Mouse (Mus musculus) erythroblast, adult 5-6 weeks (primary cell): Measurements from ENCODE around the gene Tfip11. TPM values are rescaled to one million over a fixed set of nuclear protein-coding genes. Genes with fewer than 3 reads are reported as not detected.

Experiments
- ATAC-seq: replicated peaks from 2 replicates; pipeline ENCODE4 v1.8.0; 2016; ENCODE audit warnings: moderate number of reproducible peaks, mild to moderate bottlenecking, moderate TSS enrichment, inconsistent platforms; ENCODE audit not compliant: poor library complexity, low FRiP score, severe bottlenecking
- total RNA-seq, 2 experiments: library from RNA; stranded (forward) in 1 of 2; stranded (reverse) in 1 of 2; fragments of 150-400 nt in 1 of 2; fragments of 200-764, 138-1000 nt in 1 of 2; gene quantifications; 2 replicates each; pipeline versions ENCODE4 v1.2.3 to v1.2.4; 2015 to 2017; ENCODE audit warnings: low replicate concordance in 2 of 2

Gene Tfip11
- total RNA-seq, 2 experiments from 2014 or later, result 3.5 to 3.9 TPM

DNA sequence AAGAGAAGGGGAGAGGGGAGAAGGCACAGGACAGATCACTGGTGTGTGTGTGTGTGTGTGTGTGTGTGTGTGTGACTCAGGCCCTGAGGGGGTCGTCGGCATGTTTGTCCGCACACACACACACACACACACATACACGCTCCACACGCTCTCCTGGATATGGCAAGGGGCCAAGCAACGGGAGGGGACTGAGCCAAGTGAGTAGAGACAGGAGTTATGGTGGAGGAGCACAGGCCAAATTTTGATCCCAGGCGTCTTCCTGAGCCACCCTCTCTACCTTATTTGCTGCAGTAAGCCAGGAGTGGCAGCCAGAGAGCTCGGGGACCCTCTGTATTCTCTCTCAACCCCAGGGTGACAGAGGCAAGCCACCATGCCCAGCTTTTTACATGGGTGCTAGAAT is 36.9 kb upstream of the Tfip11 start:
- ATAC-seq, result no peak

DNA sequence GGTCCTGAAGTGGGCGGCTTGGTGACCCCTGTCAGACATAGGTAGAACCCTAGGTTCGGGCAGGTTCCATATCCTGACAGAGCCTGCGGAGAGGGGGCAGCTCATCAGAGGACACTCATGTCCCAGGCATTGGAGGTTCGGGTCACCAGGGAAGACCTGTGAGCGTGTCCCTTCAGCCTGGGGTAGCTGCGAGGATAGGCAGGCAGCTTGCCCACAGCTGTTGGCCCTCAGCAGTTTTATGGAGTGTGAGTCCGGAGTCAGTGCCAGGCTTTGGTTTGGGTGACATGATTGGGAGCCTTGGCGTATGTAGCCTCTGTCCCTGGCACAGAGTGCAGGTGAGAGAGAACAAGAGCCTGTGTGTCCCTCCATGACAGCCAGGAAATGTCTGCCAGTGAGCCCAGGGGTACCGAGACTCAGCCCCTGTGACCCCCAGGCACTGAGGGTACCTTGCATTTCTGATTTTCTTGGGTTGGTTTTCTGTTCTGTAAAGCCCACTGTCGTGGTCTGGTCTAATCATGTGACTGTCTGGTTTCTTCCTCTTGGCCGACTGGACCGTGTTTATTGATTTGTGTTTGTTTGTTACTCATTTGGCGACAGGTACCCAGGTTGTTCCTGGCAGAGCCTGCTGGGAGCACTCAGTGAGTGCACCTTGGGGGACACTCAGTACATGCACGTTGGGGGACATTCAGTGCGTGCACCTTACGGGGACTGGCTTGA is 36.2 kb upstream of the Tfip11 start:
- no peak for ATAC-seq

DNA sequence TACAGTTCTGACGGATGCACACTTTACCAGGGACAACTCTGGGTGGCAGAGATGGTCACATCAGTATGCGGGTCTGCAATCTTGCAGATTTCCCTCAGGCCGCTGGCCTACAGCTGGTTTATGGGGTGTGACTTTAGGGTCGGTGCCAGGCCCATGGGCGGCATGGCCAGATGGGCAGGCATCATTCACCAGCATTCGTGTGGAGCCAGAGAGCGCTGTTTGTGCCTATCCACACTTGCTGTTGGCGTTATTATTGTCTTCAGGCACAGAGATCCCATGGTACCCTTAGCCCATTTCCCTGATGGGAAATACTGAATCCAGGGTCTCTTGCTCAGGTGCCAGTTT is 35.6 kb upstream of the Tfip11 start:
- ATAC-seq, result no peak

DNA sequence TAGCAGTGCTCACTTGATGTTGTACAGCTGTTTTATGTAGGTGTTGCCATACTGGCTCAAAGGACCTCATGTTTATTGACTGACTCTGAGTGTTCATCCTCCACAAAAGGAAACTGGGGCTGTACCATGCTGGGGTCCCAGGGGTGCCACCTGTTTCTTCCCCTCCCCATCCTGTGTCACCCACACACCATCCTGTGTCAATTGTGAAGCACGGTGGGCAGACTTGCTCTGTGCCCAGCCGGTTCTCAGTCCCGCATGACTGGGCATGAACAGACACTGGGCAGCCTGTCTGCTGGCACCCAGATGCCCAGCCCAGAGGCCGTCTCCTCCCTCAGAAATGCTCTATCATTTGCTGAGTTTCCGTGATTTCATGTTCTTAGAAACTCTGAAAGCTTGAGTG is 34.3 kb upstream of the Tfip11 start:
- ATAC-seq, result no peak

DNA sequence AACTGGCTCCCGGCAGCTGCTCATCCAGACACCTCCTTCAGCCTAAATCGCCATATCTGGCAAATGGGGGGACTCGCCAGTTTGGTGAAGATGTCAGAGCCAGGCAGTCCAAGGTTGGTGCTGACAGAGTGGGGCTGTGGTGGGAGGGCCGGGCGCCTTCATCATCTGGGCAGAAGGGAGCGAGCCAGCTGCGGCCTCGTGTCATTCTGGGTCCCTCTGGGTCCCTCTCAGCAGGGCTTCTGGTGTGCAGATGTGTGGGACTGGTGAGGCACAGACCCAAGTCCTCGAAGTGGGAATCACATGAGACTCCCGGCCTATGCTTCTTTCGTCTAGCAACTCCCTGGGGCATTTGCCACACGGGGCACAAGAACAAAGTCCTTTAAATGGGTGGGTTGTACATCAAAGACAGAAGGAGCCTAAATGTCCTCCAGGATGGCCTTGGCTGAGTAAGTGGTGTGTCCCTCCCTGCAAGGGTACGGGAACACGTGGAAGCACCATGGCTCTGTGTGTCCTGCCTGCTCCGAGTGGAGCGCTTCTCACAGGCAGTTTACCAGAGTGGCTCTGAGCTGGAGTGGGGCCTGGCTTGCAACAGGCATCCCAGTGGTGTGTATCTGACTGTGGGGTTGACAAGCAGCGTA is 33.7 kb upstream of the Tfip11 start:
- ATAC-seq, result no peak

DNA sequence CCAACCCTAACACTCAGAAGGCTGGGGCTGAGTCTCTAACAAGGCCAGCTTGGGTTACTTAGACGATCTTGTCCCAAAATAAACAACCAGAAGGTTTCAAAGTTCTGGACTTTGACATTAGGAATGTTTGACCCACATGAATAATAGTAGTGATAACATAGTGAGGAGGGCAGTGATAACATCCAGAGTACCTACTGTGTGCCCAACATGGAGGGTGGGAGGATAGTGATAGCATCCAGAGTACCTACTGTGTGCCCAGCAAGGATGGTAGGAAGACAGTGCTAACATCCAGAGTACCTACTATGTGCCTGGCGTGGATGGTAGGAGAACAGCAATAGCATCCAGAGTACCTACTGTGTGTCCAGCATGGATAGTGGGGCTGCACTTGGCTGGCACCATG is 32.4 kb upstream of the Tfip11 start:
- ATAC-seq, result no peak

DNA sequence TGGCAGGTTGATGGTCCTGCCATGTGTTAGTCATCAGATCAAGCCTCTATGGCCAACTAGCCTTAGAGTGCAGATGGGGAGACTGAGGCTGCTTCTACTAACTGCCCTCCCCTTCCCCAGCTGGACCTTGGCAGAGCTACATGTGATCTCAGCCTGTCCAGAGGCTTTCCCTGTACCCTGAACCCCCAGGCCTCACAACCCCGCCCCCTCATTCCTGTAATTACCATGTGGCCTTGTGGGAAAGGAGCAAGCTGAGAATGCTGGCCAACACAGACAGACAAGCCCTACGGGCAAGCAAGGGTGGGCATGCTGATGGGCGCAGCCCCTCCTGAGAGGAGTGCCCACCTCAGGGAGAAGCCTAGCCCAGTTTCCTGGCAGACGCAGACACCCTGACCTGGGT is 31.5 kb upstream of the Tfip11 start:
- ATAC-seq, result no peak

DNA sequence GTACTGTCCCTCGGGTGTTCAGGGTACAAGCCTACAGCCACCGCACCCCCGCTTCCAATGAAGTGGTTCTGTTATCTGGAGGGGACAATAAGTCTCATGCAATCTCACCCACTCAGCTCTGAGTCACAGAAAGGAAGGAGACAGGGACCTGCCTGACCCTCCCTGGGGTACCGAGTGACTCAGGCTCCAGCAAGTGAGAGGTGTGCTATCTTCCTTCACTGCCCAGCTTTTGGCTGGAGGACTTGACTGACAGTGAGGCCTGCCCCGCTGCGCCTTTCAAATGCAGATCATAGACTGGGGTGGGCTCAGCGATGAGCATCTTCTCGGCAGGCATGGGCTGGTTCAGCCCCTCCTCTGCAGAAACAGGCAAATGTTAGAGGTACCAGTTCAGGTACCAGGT is 31.0 kb upstream of the Tfip11 start:
- ATAC-seq, result no peak

DNA sequence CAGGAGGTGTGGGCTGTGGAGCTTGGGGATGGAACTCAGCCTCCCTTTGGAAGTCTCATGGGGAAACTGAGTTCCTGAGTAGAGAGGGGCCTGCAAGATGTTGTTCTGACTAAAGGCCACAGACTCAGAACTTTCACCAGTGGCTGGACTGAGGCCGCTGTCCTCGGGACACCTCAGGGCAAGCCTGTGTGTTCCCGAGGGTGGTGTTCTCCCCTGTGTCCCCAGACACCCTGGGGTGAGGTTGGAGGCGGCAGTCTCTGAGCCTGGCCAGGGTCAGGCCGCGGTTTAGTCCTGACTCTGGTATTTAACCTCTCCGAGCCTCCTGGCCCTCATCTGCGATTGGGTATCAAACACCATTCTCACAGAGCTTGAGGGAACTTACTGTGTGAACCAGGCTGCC is 30.6 kb upstream of the Tfip11 start:
- ATAC-seq, result no peak

DNA sequence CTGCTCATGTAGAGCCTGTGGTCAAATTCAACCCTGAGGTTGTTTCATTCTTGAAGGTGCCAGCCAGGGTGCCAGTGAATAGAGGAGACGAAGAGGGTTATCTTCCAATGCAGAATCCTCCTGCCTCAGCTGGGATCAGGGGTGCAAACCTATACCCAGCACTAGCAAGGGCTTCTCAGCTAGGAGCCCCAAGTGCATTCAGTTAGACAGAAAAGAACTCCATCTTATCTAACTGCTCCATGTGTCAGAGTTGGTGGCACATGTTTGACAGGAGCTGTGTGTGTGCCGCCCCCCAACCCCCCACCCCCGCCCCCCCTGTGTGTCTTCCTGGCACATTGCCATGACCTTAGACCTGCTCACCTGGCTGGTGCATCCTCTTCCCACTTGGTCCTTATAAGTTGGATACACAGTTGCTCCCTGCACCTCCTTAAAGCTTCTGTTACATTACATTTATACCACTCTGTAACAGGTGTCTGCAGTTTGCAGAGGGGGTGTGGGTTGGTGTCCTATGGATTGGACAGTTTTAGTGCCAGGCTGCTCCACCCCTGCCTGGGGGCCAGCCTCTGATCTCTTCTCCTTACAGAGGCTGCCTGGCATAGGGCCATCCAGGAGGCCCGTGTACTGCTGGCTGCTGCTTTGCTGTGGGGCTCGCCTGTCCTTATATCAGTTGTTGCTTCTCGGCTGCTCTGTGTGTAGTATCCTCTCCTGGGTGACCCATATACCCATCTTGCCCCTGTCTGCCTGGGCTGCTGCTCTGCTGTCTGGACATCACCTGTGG is 29.6 kb upstream of the Tfip11 start:
- 0 out of 2 replicates have a peak, but pooled peaks have one; percentile 27 for ATAC-seq

DNA sequence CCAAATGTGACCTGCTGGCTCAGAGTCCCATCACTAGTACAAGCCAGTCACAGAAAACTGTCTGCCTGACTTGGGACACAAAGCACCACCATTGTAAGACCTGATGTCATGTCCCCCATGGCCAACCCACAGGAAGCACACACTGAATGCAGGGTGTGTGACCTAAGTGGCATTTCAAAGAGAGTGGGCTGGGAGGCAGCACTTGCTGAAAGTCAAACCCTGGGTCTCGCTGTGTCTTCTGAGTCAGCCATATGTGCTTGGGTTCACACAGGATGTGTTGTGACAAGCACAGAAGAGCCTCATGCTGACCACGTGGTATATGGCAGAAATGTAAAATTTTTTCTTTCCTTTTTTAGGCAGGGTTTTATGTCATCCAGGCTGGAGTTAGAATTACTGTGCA is 28.9 kb upstream of the Tfip11 start:
- no peak for ATAC-seq

DNA sequence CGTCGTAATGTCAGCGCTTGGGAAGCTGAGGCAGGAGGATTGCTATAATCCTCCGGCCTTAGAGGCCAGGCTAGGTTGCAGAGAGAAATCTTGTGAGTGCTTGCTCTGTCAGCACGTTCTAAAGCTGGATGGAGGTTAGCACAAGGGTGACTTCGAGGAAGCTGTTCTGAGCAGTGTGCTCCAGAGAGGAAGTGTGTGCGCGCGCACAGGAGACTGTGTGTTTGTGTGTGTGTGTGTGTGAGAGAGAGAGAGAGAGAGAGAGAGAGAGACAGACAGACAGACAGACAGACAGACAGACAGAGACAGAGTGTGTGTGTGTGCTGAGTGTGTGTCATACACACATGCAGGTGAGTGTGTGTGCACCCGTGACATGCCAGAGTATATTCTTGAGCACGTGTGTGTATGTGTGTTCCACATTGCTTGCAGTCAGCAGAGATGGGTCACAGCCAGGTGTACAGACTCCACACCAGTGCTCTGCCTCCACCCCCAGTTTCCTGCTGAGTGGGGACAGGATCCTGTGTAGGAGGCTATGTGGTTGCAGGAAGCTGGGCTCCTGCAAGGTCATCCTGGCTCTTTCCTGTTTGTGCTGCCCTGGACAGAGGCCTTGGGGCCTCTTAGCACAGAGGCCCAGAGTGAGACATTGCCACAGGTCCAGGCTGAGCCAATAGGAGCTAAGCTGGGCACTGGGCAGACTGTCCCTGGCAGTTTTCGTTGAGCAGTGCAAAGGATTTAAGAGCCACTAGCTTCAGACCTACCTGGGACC is 27.8 kb upstream of the Tfip11 start:
- no peak for ATAC-seq

DNA sequence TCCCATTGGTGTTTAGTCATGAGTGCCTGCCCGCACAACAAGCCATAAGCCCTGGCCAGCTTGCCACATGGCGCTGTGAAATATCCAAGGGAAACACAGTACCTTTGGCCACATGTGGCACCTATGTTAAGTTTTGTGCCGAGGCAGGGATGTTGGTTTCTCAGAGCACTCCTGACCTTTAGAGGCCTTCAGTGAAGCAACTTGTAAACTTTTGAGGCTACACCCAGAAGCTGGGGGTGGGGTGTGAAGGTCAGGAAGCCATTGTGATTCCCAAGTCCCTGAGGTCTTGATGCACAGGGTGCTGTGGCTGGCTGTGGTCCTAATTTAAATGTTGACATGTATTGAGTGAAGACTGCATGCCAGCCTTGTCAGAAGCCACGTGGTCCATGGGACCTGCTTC is 26.8 kb upstream of the Tfip11 start:
- no peak for ATAC-seq

DNA sequence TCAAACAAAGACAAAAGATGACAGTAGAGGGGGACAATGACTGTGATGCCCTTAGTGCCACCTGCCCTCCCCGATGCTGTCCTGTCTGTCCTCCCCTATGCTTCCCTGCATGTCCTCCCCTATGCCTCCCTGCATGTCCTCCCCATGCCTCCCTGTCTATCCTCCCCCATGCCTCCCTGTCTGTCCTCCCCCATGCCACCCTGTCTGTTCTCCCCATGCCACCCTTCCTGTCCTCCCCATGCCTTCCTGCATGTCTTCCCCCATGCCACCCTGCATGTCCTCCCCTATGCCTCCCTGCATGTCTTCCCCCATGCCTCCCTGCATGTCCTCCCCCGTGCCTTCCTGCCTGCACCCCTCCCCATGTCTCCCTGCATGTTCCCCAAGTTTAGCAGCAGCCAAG is 26.0 kb upstream of the Tfip11 start:
- ATAC-seq, result no peak

DNA sequence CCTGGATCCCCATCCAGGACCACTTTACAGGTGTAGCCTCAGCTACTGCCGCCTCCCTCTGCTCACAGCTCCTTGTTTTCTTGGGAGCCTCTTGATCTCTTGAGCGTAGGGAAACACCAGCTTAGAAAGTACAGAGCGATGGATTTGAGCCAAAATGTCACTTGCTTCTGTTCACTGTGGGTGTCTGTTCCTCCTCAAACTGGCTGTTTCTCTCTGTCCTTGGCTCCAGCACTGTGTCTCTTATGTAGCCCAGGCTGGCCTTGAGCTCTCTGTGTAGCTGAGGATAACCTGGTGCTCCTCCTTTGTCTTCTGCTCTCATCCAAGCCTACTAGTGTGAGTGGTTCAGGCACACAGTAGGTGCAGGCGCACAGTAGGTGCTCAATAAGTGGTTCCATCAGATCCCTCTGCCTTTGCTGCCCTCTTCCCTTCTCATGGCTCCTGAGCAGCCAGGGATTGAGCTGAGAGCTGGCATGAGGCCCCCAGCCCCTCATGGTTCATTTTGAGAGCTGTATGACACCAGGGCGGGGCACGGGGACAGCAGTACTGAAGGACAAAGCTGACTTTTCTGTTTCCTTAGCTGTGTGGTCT is 25.3 kb upstream of the Tfip11 start:
- no peak for ATAC-seq

DNA sequence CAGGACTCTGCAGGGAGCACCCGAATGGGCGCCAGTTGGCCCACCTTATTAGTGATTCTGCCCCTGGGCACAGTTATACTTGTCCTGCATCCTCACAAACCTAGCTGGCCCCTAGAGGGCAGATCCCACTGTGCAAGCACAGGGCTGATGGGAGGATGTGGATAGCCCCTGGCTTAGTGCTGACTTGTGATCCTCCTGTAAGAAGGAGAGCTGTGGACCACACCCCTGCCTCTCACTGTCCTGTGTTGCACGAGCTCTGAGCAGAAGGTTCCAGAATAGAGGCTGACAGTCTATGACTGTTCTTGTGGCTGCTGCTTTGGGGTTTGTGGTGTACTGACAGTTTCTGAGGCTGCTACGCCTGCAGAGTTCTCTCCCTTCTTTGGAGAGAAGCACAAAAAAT is 24.5 kb upstream of the Tfip11 start:
- ATAC-seq, result no peak

DNA sequence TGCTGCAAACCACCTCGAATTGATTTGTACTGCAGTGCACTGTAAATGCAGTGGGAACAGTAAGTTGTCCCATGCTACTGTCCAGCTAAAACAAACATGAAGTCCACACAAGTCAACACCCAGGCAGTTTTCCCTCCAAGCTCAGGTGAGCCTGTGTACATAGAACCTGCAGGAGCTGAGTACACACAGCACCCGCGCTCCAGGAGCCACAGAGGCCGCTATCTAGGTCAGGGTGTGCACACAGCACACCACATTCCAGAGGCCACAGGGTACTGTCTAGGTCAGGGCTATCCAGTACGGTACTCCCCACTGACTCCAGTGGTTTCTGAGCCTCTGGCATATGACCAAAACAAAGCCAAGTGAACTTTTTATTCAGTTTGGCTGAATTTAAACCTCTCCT is 23.8 kb upstream of the Tfip11 start:
- ATAC-seq, result no peak

DNA sequence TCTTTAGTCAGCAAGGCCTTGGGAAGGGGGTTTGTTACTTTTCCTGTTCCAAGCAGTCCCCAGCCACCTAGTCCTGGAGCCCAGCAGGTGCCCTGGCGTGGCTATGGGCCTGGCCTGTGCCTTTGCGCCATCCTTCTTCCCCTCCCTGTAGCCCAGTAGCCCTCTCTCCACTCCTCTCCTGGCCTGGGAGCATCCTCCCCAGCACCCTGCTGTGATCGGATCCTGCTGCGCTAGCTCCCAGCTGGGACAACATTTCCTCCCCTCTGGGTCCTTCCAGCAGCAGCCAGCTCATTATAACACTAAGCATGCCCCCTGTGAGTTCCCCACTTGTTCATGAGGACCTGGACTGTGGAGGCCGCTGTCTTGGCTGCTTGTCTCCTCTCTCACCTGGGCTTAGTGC is 20.3 kb upstream of the Tfip11 start:
- no peak for ATAC-seq

DNA sequence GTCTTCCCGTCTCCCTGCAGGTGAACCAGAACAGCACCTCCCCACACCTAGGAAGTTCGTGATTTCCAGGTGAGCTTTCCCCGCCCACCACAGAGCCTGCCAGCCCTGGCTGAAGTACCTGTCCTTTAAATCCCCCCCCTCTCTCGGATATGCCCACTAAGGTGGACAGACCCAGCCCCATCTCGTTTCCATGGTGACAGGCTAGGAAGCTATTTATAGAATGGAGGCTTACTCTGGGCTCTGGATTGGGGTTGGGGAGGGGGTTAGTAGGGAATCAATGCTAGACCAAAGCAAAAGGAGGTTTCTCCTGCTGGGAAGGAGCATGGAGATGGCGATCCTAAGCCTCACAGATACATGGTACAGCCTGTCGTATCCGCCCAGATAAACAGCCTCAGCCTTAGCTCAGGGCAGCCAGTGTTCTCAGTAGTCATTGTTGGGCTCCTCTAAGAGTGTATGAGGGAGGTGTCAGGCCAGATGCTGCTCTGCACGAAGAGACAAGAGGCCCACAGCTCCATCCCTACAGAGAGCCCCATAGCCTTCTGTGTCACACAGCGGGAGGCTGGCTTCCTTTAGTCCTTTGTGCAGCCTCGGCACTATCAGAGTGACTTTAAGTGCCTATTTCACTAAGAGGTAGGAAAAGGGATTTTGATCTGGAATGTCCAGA is 12.8 kb upstream of the Tfip11 start:
- no peak for ATAC-seq

DNA sequence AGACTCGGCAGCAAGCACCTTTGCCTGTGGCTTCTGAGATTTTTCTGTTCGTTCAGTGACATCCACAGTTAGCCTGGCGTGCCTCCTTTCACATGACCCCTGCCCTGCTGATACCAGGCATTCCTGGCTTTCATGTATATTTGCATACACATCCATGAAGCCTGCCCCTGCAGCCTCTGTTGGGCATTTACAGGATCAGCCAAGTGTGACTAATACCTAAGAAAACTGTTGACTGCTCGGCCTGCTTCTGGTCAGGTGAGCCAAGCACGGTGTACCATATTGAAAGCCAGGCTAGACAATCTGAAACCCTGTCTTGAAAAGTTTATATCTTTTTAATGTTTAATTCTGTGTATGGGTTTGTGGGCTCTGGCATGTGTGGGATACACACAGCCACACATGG is 9.7 kb upstream of the Tfip11 start:
- no peak for ATAC-seq
